Comparison of ENCODE assay signal across 7 mouse cellular contexts in genomic region chr15:11065528-11066171, GRCm38 (mm10). TPM values are rescaled to one million over a fixed set of nuclear protein-coding genes. Genes with fewer than 3 reads are reported as not detected.
DNase-seq lines count a peak whose midpoint lies in the region; ATAC-seq and TF ChIP-seq lines count a peak whose summit lies in the region.

No protein-coding gene starts in this region.

- peak overlapping the region; percentile 46 for H3K4me2 ChIP-seq in liver, embryonic 16.5 days (ENCODE audit: low read depth, low read length)

- H3K9me3 ChIP-seq in liver, embryonic 16.5 days (replicated peaks; ENCODE audit: control insufficient read depth, low read length), result no peaks in the 10 kb centered on the region

- no peak for ATAC-seq in liver, embryonic 16.5 days (ENCODE audit: low read depth)

- WGBS in liver, embryonic 16.5 days (ENCODE audit: insufficient replicate concordance), result 21% methylated on average over 9 of the region's 9 CpGs

- H3K27me3 ChIP-seq in testis, adult 2 months (ENCODE audit: control insufficient read depth, insufficient read depth, low read length), result no peaks in the 10 kb centered on the region
- no peaks in the 10 kb centered on the region for H3K27me3 ChIP-seq in liver, embryonic 16.5 days (ENCODE audit: control insufficient read depth, insufficient read depth, low read depth, low read length)

- TF ChIP-seq CTCF in testis, adult 2 months (IDR thresholded peaks at IDR 0.05; ENCODE audit: control insufficient read depth, insufficient read depth, insufficient replicate concordance, low read depth, low read length), result no peak

- DNase-seq in testis, postnatal 14 days (ENCODE audit: low spot score), result no peak
- DNase-seq in heart, postnatal 14 days, result peak; percentile 18 to 21
- DNase-seq in urinary bladder, postnatal 14 days (ENCODE audit: low spot score), result no peak
- no peak for DNase-seq in MN1 (ENCODE audit: low spot score)
- no peak for DNase-seq in layer of hippocampus, postnatal 10 days (ENCODE audit: low spot score in 2 of 2)

- peak overlapping the region; percentile 30; the same call in 1 of the 2 replicates for H3K4me3 ChIP-seq in testis, adult 2 months (ENCODE audit: control insufficient read depth, low read depth, low read length)
- peak overlapping the region; percentile 39 for H3K4me3 ChIP-seq in liver, embryonic 16.5 days (ENCODE audit: low read depth, low read length)

- no peaks in the 10 kb centered on the region; the same call in 1 of the 2 replicates for H3K4me1 ChIP-seq in testis, adult 2 months (ENCODE audit: control insufficient read depth, insufficient read depth, low read length)
- no peaks in the 10 kb centered on the region for H3K4me1 ChIP-seq in liver, embryonic 16.5 days (ENCODE audit: control insufficient read depth, low read depth, low read length)

- no peak overlapping the region for H3K27ac ChIP-seq in testis, adult 2 months (ENCODE audit: control insufficient read depth, insufficient read depth, low read depth, low read length)
- H3K27ac ChIP-seq in liver, embryonic 16.5 days (ENCODE audit: low read length), result no peak overlapping the region

- intact Hi-C loops in heart, postnatal 14 days (cut with DNase I), result no loop called here

- no peak for TF ChIP-seq POLR2A in testis, adult 2 months (IDR thresholded peaks at IDR 0.05; ENCODE audit: control insufficient read depth, low read depth, low read length)

- no peaks in the 10 kb centered on the region for H3K36me3 ChIP-seq in testis, adult 2 months (ENCODE audit: control insufficient read depth, insufficient read depth, low read length)
- H3K36me3 ChIP-seq in liver, embryonic 16.5 days (ENCODE audit: control insufficient read depth, insufficient read depth), result no peaks in the 10 kb centered on the region

- H3K9ac ChIP-seq in liver, embryonic 16.5 days (ENCODE audit: low read depth, low read length), result no peak overlapping the region

RNA-seq across cellular contexts. Expression of gene Adamts12, which starts 1.1 kb away (rescaled TPM):
- polyA plus RNA-seq in testis, adult 2 months (2012; rRNA removed), result 0.26 and 0.29 TPM in 2 replicates
- total RNA-seq in heart, postnatal 14 days (2021), result 10 to 100 TPM; 17.4 to 17.9 TPM
- 0.26 and 0.34 TPM in 2 replicates for polyA plus RNA-seq in liver, embryonic 16.5 days (2015; fragmentation: Nextera tagmentation; extraction: Ambion mirVana)
- 1 to 10 TPM; 3.5 to 3.6 TPM for total RNA-seq in layer of hippocampus, postnatal 10 days (2021)

RNA-seq across cellular contexts. Expression of gene Rxfp3, which starts 27.9 kb away (rescaled TPM):
- polyA plus RNA-seq in testis, adult 2 months (2012; rRNA removed), result not detected in 2 replicates
- under 1 TPM; 0.05 to 0.07 TPM for total RNA-seq in heart, postnatal 14 days (2021)
- not detected in 2 replicates for polyA plus RNA-seq in liver, embryonic 16.5 days (2015; fragmentation: Nextera tagmentation; extraction: Ambion mirVana)
- 1 to 10 TPM; 5.6 to 6.6 TPM for total RNA-seq in layer of hippocampus, postnatal 10 days (2021)

Comparison
In these comparisons a context has a peak if more than half of its experiments do, and no peak if none do; other contexts are left out.
1. DNase-seq: peak in heart, postnatal 14 days (2 of 2); none in testis, postnatal 14 days (single experiment), urinary bladder, postnatal 14 days (single experiment), MN1 (single experiment) and layer of hippocampus, postnatal 10 days (0 of 2).
2. RNA of gene Adamts12, which starts 1.1 kb away (total RNA-seq): 17.4 to 17.9 TPM in heart, postnatal 14 days; 3.5 to 3.6 TPM in layer of hippocampus, postnatal 10 days; every median in the first group is over 4 times any median in the second.
3. RNA of gene Rxfp3, which starts 27.9 kb away (total RNA-seq): 5.6 to 6.6 TPM in layer of hippocampus, postnatal 10 days; 0.05 to 0.07 TPM in heart, postnatal 14 days; every median in the first group is over 4 times any median in the second.